Mouse (Mus musculus) ES-E14 (cell line): ENCODE results near the gene Tmem127. TPM values are rescaled to one million over a fixed set of nuclear protein-coding genes. Genes with fewer than 3 reads are reported as not detected.

Source experiments
- DNase-seq: peaks from one replicate; pipeline ENCODE4 v3.0.0-alpha.2; 2013; ENCODE audit warnings: low read depth, low spot score
- H3K27ac ChIP-seq: 2 replicates; pipeline ENCODE4 v1.5.1; 2012; ENCODE audit warnings: low read depth, mild to moderate bottlenecking, low read length, moderate library complexity, mixed read lengths; ENCODE audit not compliant: poor library complexity, insufficient read depth, severe bottlenecking
- H3K36me3 ChIP-seq: 2 replicates; pipeline ENCODE4 v1.6.1; 2012; ENCODE audit warnings: mild to moderate bottlenecking, low read length, moderate library complexity, mixed read lengths; ENCODE audit not compliant: control insufficient read depth, poor library complexity, insufficient read depth, severe bottlenecking
- H3K4me1 ChIP-seq, 2 experiments: fragments of 150-350 bp in 1 of 2; sonication (generic) in 1 of 2; 2 replicates each; pipeline ENCODE4 v1.6.1; 2012; ENCODE audit warnings: low read length in 2 of 2, mild to moderate bottlenecking in 1 of 2, mixed read lengths in 1 of 2; ENCODE audit not compliant: control insufficient read depth in 2 of 2, insufficient read depth in 2 of 2, poor library complexity in 1 of 2
- H3K4me3 ChIP-seq, 2 experiments: fragments of 150-350 bp in 1 of 2; sonication (generic) in 1 of 2; 2 replicates each; pipeline ENCODE4 v1.5.1; 2012; ENCODE audit warnings: low read length in 2 of 2, low read depth in 1 of 2, mild to moderate bottlenecking in 1 of 2, mixed read lengths in 1 of 2; ENCODE audit not compliant: insufficient read depth in 1 of 2, poor library complexity in 1 of 2, severe bottlenecking in 1 of 2
- H3K9ac ChIP-seq: 2 replicates; pipeline ENCODE4 v1.6.1; 2012; ENCODE audit warnings: low read depth, mild to moderate bottlenecking, low read length, mixed read lengths; ENCODE audit not compliant: poor library complexity, insufficient read depth, severe bottlenecking
- H3K9me3 ChIP-seq: fragments of 150-350 bp; sonication (generic); 2 replicates; pipeline ENCODE4 v1.6.1; 2012; ENCODE audit warnings: low read depth, mild to moderate bottlenecking, low read length; ENCODE audit not compliant: control insufficient read depth, insufficient read depth
- CHD2 ChIP-seq: IDR thresholded peaks from 2 replicates; pipeline ENCODE4 v1.6.1; 2014; ENCODE audit warnings: mild to moderate bottlenecking, low read depth, low read length, inconsistent platforms
- HCFC1 ChIP-seq: IDR thresholded peaks from 2 replicates; pipeline ENCODE4 v1.6.1; 2012; ENCODE audit warnings: low read length, inconsistent platforms, borderline replicate concordance; ENCODE audit not compliant: insufficient read depth
- MAFK ChIP-seq: IDR thresholded peaks from 2 replicates; pipeline ENCODE4 v1.6.1; 2014; ENCODE audit warnings: mild to moderate bottlenecking, low read depth, low read length, inconsistent platforms; ENCODE audit not compliant: insufficient read depth
- ZC3H11A ChIP-seq: IDR thresholded peaks from 2 replicates; pipeline ENCODE4 v1.6.1; 2012; ENCODE audit warnings: low read depth, mild to moderate bottlenecking, inconsistent platforms, low read length, borderline replicate concordance
- ZNF384 ChIP-seq: IDR thresholded peaks from 2 replicates; pipeline ENCODE4 v1.6.1; 2012; ENCODE audit warnings: low read depth, low read length, inconsistent platforms
- in situ Hi-C, 2 experiments: fragments of 600-800 bp; cut with MboI; formaldehyde crosslinking; loops; one replicate each; pipeline ENCODE4 v1.15.1; 2025; ENCODE audit warnings: low sequenced_read_pairs in 2 of 2, inconsistent platforms in 1 of 2; ENCODE audit not compliant: unreplicated experiment in 2 of 2
- total RNA-seq: library from RNA; depleted of rRNA; stranded (reverse); fragments of 300-350 nt; gene quantifications from 2 replicates; pipeline ENCODE4 v1.2.3, GENCODE M21; 2012

Tmem127 gene
- total RNA-seq, 1 experiment = 18.9 TPM

- Histone ChIP-seq H3K36me3 (0 out of 2 replicates have a peak, but pooled peaks cover 2% of the 10 kb centered on the region), H3K9ac (no peak overlapping the region), H3K4me3 (no peak overlapping the region), H3K27ac (no peak overlapping the region), H3K4me1 (peaks cover 0 to 4% of the 10 kb centered on the region in 2 experiments; a peak in 2 of 4 replicates), H3K9me3 (no peaks in the 10 kb centered on the region)
- TF ChIP-seq ZNF384 (no peak), MAFK (no peak), CHD2 (no peak), ZC3H11A (no peak), HCFC1 (no peak)
- DNase-seq = no peak
- in situ Hi-C loops = no loop called here
Observed at GRCm38 (mm10) chr2:127272806-127273205, 25.1 kb downstream of the Tmem127 start.

DNA sequence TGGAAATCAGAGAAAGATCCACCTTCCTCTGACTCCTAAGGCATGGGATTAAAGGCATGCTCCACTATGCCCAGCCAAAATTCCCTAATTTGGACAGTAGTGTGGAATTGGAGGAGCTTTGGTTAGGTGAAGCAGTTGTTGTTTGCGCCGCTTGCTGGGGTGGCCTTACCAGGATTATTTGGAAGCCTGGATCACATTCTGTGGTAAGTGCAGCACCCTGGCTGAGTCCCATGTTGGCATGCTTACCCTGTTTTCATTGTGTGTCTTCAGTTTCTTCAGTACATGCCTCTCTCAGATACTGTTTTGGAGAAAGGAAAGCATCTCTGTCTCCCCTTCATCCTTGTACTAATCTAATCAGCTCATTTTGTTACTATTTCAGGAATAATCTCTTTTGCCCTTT is 26.9 kb downstream of the Tmem127 start:
- no peak overlapping the region for H3K27ac ChIP-seq
- no peak overlapping the region for H3K9ac ChIP-seq
- no peak for DNase-seq
- no peaks in the 10 kb centered on the region for H3K9me3 ChIP-seq
- H3K4me1 ChIP-seq = no peaks in the 10 kb centered on the region; a peak in 1 of 4 replicates
- no peak overlapping the region for H3K4me3 ChIP-seq
- in situ Hi-C loops = no loop called here
- TF ChIP-seq HCFC1 (no peak), ZC3H11A (no peak), MAFK (no peak), ZNF384 (no peak), CHD2 (no peak)
- H3K36me3 ChIP-seq = 0 out of 2 replicates have a peak, but pooled peaks cover 2% of the 10 kb centered on the region

GRCm38 (mm10) chr2:127275551-127276320 is 28.0 kb downstream of the Tmem127 start:
- in situ Hi-C loops = no loop called here
- H3K36me3 ChIP-seq = 0 out of 2 replicates have a peak, but pooled peaks cover 2% of the 10 kb centered on the region
- no peak overlapping the region for H3K9ac ChIP-seq
- no peak overlapping the region for H3K27ac ChIP-seq
- no peak for DNase-seq
- no peak overlapping the region for H3K4me3 ChIP-seq
- H3K4me1 ChIP-seq = no peaks in the 10 kb centered on the region; a peak in 1 of 4 replicates
- H3K9me3 ChIP-seq = no peaks in the 10 kb centered on the region
- TF ChIP-seq ZNF384 = no peak
- no peak for TF ChIP-seq HCFC1
- no peak for TF ChIP-seq MAFK
- no peak for TF ChIP-seq CHD2
- TF ChIP-seq ZC3H11A = no peak

DNA sequence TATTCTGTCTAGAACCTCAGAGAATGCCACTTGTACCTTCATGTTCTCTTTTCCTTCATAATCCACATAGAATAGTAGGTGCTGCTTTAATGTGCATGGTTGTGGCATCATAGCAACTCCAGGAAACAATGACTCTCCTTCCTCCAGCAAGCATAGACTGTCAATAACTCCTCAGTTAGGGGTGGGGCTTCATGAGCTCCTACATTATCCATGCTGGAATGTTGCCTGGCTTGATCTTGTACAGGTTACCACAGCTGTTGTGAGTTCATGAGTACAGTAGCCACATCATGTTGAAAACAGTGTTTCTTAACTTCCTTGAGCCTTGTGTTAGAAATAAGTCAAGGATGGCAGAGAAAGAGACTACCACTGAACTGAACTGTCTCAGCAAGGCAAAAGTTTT is 30.5 kb downstream of the Tmem127 start:
- Histone ChIP-seq H3K4me3 (no peak overlapping the region), H3K4me1 (no peaks in the 10 kb centered on the region), H3K9me3 (no peaks in the 10 kb centered on the region), H3K36me3 (no peaks in the 10 kb centered on the region), H3K9ac (no peak overlapping the region), H3K27ac (no peak overlapping the region)
- no peak for DNase-seq
- TF ChIP-seq CHD2 = no peak
- TF ChIP-seq ZC3H11A = no peak
- no peak for TF ChIP-seq MAFK
- no peak for TF ChIP-seq HCFC1
- no peak for TF ChIP-seq ZNF384
- in situ Hi-C loops = no loop called here
